ENCODE assay signal across 8 mouse cellular contexts in the genomic region with DNA sequence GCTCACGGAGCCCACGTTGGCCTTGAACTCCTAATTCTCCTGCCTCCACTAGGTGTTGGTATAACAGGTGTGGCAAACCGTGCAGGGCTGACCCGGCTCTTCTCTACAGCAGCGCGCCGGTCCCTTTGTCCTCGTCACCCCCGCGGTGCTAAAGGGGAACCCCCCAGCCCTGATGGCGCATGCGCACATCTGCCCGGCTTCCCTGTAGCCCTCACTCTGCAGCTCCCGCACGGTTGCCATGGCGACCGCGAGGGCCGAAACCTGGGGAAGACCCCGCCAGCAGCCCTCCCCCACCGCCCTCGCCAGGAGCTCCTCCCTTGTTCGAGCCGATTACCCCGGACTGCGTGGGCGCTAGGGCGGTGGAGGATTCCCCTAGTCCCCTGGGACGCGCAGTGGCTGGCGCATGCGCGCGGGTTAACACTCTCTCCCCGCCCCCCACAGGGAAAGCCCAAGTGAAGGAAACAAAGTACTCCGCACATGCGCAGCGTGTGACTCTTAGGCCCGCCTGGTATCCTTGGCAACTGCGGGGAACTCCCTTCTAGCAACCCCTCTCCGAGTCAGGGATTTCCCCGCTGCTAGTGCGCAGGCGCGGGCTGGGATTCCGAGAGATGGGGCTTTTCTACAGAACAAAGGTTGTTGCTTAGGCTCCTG. TPM values are rescaled to one million over a fixed set of nuclear protein-coding genes. Genes with fewer than 3 reads are reported as not detected.
DNase-seq lines count a peak whose midpoint lies in the region; ATAC-seq and TF ChIP-seq lines count a peak whose summit lies in the region.

No protein-coding gene starts in this region.

- no peaks in the 10 kb centered on the region for H3K9me3 ChIP-seq in G1E (replicated peaks)
- no peaks in the 10 kb centered on the region for H3K9me3 ChIP-seq in forebrain, postnatal 0 days (ENCODE audit: low read length)
- no peaks in the 10 kb centered on the region for H3K9me3 ChIP-seq in lung, embryonic 15.5 days

- peaks cover 36% of the 10 kb centered on the region for H3K36me3 ChIP-seq in G1E (replicated peaks)
- H3K36me3 ChIP-seq in forebrain, postnatal 0 days (ENCODE audit: insufficient read depth): 0 out of 2 replicates have a peak, but pooled peaks cover 8% of the 10 kb centered on the region
- peaks cover 6% of the 10 kb centered on the region; the same call in 1 of the 2 replicates for H3K36me3 ChIP-seq in lung, embryonic 15.5 days

- under 1% methylated on average over 46 of the region's 46 CpGs for WGBS in forebrain, postnatal 0 days
- under 1% methylated on average over 46 of the region's 46 CpGs for WGBS in lung, embryonic 15.5 days

- peak overlapping the region; percentile 92 for H3K27ac ChIP-seq in forebrain, postnatal 0 days (ENCODE audit: low read depth, low read length)
- H3K27ac ChIP-seq in lung, embryonic 15.5 days: peak overlapping the region; percentile 74

- DNase-seq in G1E (ENCODE audit: low spot score): peak; percentile 93
- peak; percentile 97 to 99 for DNase-seq in cerebellum, adult 18-20 months
- DNase-seq in forebrain, postnatal 0 days: peak; percentile 100
- DNase-seq in heart, postnatal 4 days: peak; percentile 99
- peak; percentile 99 for DNase-seq in layer of hippocampus, adult 8-10 months (ENCODE audit: low spot score in 2 of 2)
- peak; percentile 99 for DNase-seq in ovary, adult 18-20 months (ENCODE audit: low spot score)
- DNase-seq in thymus, postnatal 0 days (ENCODE audit: low spot score): peak; percentile 100

- TF ChIP-seq CTCF in G1E (IDR thresholded peaks at IDR 0.05; ENCODE audit: low read depth, low read length): no peak
- no peak; the same call in 1 of the 2 replicates for TF ChIP-seq CTCF in forebrain, postnatal 0 days (IDR thresholded peaks at IDR 0.05; ENCODE audit: low read depth)

- peak overlapping the region; percentile 75 for H3K4me3 ChIP-seq in G1E (ENCODE audit: low read depth, low read length)
- peak overlapping the region; percentile 49 for H3K4me3 ChIP-seq in forebrain, postnatal 0 days (ENCODE audit: low read depth, low read length)
- peak overlapping the region; percentile 55 for H3K4me3 ChIP-seq in lung, embryonic 15.5 days

- H3K4me2 ChIP-seq in forebrain, postnatal 0 days (ENCODE audit: low read depth): peak overlapping the region; percentile 90
- peak overlapping the region; percentile 75 for H3K4me2 ChIP-seq in lung, embryonic 15.5 days

- peak; percentile 77 for ATAC-seq in G1E (ENCODE audit: extremely low read depth, insufficient number of reproducible peaks, low FRiP score, poor library complexity, severe bottlenecking)
- peak; percentile 87 for ATAC-seq in forebrain, postnatal 0 days
- peak; percentile 90 for ATAC-seq in lung, embryonic 15.5 days (ENCODE audit: borderline replicate concordance, extremely low read depth, low FRiP score, low TSS enrichment)

- peaks cover 40% of the 10 kb centered on the region for H3K27me3 ChIP-seq in G1E (ENCODE audit: insufficient read depth, low read length)
- H3K27me3 ChIP-seq in forebrain, postnatal 0 days (ENCODE audit: insufficient read depth, low read length): no peaks in the 10 kb centered on the region
- peaks cover 37% of the 10 kb centered on the region for H3K27me3 ChIP-seq in lung, embryonic 15.5 days

- H3K4me1 ChIP-seq in G1E (ENCODE audit: insufficient read depth, low read depth, low read length): peaks cover 61% of the 10 kb centered on the region
- peaks cover 18% of the 10 kb centered on the region for H3K4me1 ChIP-seq in forebrain, postnatal 0 days (ENCODE audit: insufficient read depth)
- H3K4me1 ChIP-seq in lung, embryonic 15.5 days: peaks cover 49% of the 10 kb centered on the region

- H3K9ac ChIP-seq in forebrain, postnatal 0 days: peak overlapping the region; percentile 65
- peak overlapping the region; percentile 36 for H3K9ac ChIP-seq in lung, embryonic 15.5 days

RNA-seq across cellular contexts. Expression of gene Kcnn1, which starts 2.4 kb away (rescaled TPM):
- total RNA-seq in G1E (2014; fragmentation: Nextera tagmentation) (not detected in 2 replicates), G1E (2017) (0.12 and 0.22 TPM in 2 replicates)
- 0.02 and 0.03 TPM in 2 replicates for polyA plus RNA-seq in G1E (2012)
- total RNA-seq in forebrain, postnatal 0 days (2014; rRNA removed): 20.5 and 31.5 TPM in 2 replicates
- polyA plus RNA-seq in forebrain, postnatal 0 days (2015; fragmentation: Nextera tagmentation; extraction: Ambion mirVana): 9.4 and 9.8 TPM in 2 replicates
- 1 to 10 TPM; 2.5 to 3.0 TPM for total RNA-seq in heart, postnatal 4 days (2021)
- total RNA-seq in layer of hippocampus, adult 8-10 months (2022): 10 to 100 TPM; 16.5 to 20.0 (median 16.6) TPM
- 1.2 TPM in 2 replicates for polyA plus RNA-seq in lung, embryonic 15.5 days (2015; fragmentation: Nextera tagmentation; extraction: Ambion mirVana)
- 0.36 and 0.85 TPM in 2 replicates for polyA plus RNA-seq in thymus, postnatal 0 days (2015; fragmentation: Nextera tagmentation; extraction: Ambion mirVana)

RNA-seq across cellular contexts. Expression of gene Ccdc124, which starts 8.3 kb away (rescaled TPM):
- total RNA-seq in G1E (2014; fragmentation: Nextera tagmentation): 17.0 and 18.9 TPM in 2 replicates
- total RNA-seq in G1E (2017): 16.1 and 16.7 TPM in 2 replicates
- polyA plus RNA-seq in G1E (2012): 171 and 172 TPM in 2 replicates
- total RNA-seq in forebrain, postnatal 0 days (2014; rRNA removed): 34.7 and 59.9 TPM in 2 replicates
- 161 and 175 TPM in 2 replicates for polyA plus RNA-seq in forebrain, postnatal 0 days (2015; fragmentation: Nextera tagmentation; extraction: Ambion mirVana)
- 10 to 100 TPM; 42.6 to 46.2 TPM for total RNA-seq in heart, postnatal 4 days (2021)
- total RNA-seq in layer of hippocampus, adult 8-10 months (2022): 10 to 100 TPM; 69.8 to 87.9 (median 78.7) TPM
- 112 and 118 TPM in 2 replicates for polyA plus RNA-seq in lung, embryonic 15.5 days (2015; fragmentation: Nextera tagmentation; extraction: Ambion mirVana)
- polyA plus RNA-seq in thymus, postnatal 0 days (2015; fragmentation: Nextera tagmentation; extraction: Ambion mirVana): 93.8 and 98.6 TPM in 2 replicates

RNA-seq across cellular contexts. Expression of gene Arrdc2, which starts 26.0 kb away (rescaled TPM):
- 7.4 and 19.6 TPM in 2 replicates for total RNA-seq in G1E (2014; fragmentation: Nextera tagmentation)
- total RNA-seq in G1E (2017): 12.3 and 15.0 TPM in 2 replicates
- 78.9 and 92.7 TPM in 2 replicates for polyA plus RNA-seq in G1E (2012)
- total RNA-seq in forebrain, postnatal 0 days (2014; rRNA removed): 15.4 and 25.9 TPM in 2 replicates
- polyA plus RNA-seq in forebrain, postnatal 0 days (2015; fragmentation: Nextera tagmentation; extraction: Ambion mirVana): 5.6 and 7.1 TPM in 2 replicates
- total RNA-seq in heart, postnatal 4 days (2021): 1 to 10 TPM; 5.1 to 7.5 TPM
- 10 to 100 TPM; 14.8 to 25.8 (median 21.3) TPM for total RNA-seq in layer of hippocampus, adult 8-10 months (2022)
- 4.5 and 5.5 TPM in 2 replicates for polyA plus RNA-seq in lung, embryonic 15.5 days (2015; fragmentation: Nextera tagmentation; extraction: Ambion mirVana)
- polyA plus RNA-seq in thymus, postnatal 0 days (2015; fragmentation: Nextera tagmentation; extraction: Ambion mirVana): 11.0 and 11.4 TPM in 2 replicates

RNA-seq across cellular contexts. Expression of gene Slc5a5, which starts 27.1 kb away (rescaled TPM):
- total RNA-seq in G1E (2014; fragmentation: Nextera tagmentation): not detected in 2 replicates
- 0.06 TPM in 1 of 2 replicates, not detected in the other for total RNA-seq in G1E (2017)
- polyA plus RNA-seq in G1E (2012): 0.26 and 0.28 TPM in 2 replicates
- total RNA-seq in forebrain, postnatal 0 days (2014; rRNA removed): 1.5 and 2.2 TPM in 2 replicates
- polyA plus RNA-seq in forebrain, postnatal 0 days (2015; fragmentation: Nextera tagmentation; extraction: Ambion mirVana): 2.4 and 3.6 TPM in 2 replicates
- total RNA-seq in heart, postnatal 4 days (2021): under 1 TPM in 1 of 2 experiments, not detected in 1; 0.11 TPM
- total RNA-seq in layer of hippocampus, adult 8-10 months (2022): 10 to 100 TPM; 10.5 to 12.3 (median 11.0) TPM
- 0.25 and 0.29 TPM in 2 replicates for polyA plus RNA-seq in lung, embryonic 15.5 days (2015; fragmentation: Nextera tagmentation; extraction: Ambion mirVana)
- 0.49 and 1.6 TPM in 2 replicates for polyA plus RNA-seq in thymus, postnatal 0 days (2015; fragmentation: Nextera tagmentation; extraction: Ambion mirVana)

RNA-seq across cellular contexts. Expression of gene Rpl18a, which starts 31.7 kb away (rescaled TPM):
- total RNA-seq in G1E (2014; fragmentation: Nextera tagmentation) (12,197 and 12,967 TPM in 2 replicates), G1E (2017) (1,575 and 1,810 TPM in 2 replicates)
- 3,365 and 5,482 TPM in 2 replicates for polyA plus RNA-seq in G1E (2012)
- 1,945 and 2,194 TPM in 2 replicates for total RNA-seq in forebrain, postnatal 0 days (2014; rRNA removed)
- 2,793 and 3,853 TPM in 2 replicates for polyA plus RNA-seq in forebrain, postnatal 0 days (2015; fragmentation: Nextera tagmentation; extraction: Ambion mirVana)
- 1,000 to 10,000 TPM; 1,266 to 1,294 TPM for total RNA-seq in heart, postnatal 4 days (2021)
- total RNA-seq in layer of hippocampus, adult 8-10 months (2022): 100 to 1,000 TPM; 619 to 893 (median 714) TPM
- polyA plus RNA-seq in lung, embryonic 15.5 days (2015; fragmentation: Nextera tagmentation; extraction: Ambion mirVana): 4,502 and 4,535 TPM in 2 replicates
- 6,882 and 7,160 TPM in 2 replicates for polyA plus RNA-seq in thymus, postnatal 0 days (2015; fragmentation: Nextera tagmentation; extraction: Ambion mirVana)

Comparison
In these comparisons a context has a peak if more than half of its experiments do, and no peak if none do; other contexts are left out.
1. Peak in every context shown above with its lines: DNase-seq, ATAC-seq, H3K4me3 ChIP-seq and H3K27ac ChIP-seq.